Mouse (Mus musculus) kidney, adult 2 months (tissue): ENCODE results near the gene Pdzk1ip1.

Experiments
- CTCF ChIP-seq: fragments of 200-500 bp; conservative IDR thresholded peaks from 2 replicates; pipeline ENCODE4 v1.5.1; 2011; ENCODE audit warnings: low read depth, mild to moderate bottlenecking, control low read depth, low read length, moderate library complexity, mixed read lengths; ENCODE audit not compliant: insufficient read depth, insufficient read length
- POLR2A ChIP-seq: fragments of 200-500 bp; IDR thresholded peaks from one replicate; pipeline ENCODE4 v1.6.1; 2011; ENCODE audit warnings: low read depth, low read length, control low read depth

GRCm38 (mm10) chr4:115134296-115134630 is 45.8 kb downstream of the Pdzk1ip1 start:
- TF ChIP-seq POLR2A (no peak), CTCF (no peak)
